In genomic region chr14:57220343-57220742, GRCm38 (mm10) we compare ENCODE assay signal across 27 mouse cellular contexts.
"Had no signal": no experiment of that assay in that cellular context is flagged by ENCODE, and none has a peak within 500 bp of the region (broad histone marks: within the 10 kb centered on the region; RNA-seq: fewer than 3 reads in every experiment).

No protein-coding gene starts in this region.

- H3K9me3 ChIP-seq: embryonic facial prominence, embryonic 10.5 days; embryonic facial prominence, embryonic 12.5 days; embryonic facial prominence, embryonic 13.5 days; embryonic facial prominence, embryonic 15.5 days; forebrain, embryonic 10.5 days; forebrain, embryonic 12.5 days; forebrain, embryonic 13.5 days; forebrain, embryonic 15.5 days had no signal

- H3K4me1 ChIP-seq: embryonic facial prominence, embryonic 12.5 days; embryonic facial prominence, embryonic 13.5 days; embryonic facial prominence, embryonic 15.5 days; forebrain, embryonic 10.5 days; forebrain, embryonic 12.5 days; forebrain, embryonic 13.5 days; forebrain, embryonic 15.5 days had no signal

- H3K9ac ChIP-seq: embryonic facial prominence, embryonic 12.5 days; embryonic facial prominence, embryonic 13.5 days; embryonic facial prominence, embryonic 15.5 days; forebrain, embryonic 12.5 days; forebrain, embryonic 13.5 days; forebrain, embryonic 15.5 days; forebrain, postnatal 0 days had no signal

- H3K4me3 ChIP-seq: embryonic facial prominence, embryonic 10.5 days; embryonic facial prominence, embryonic 12.5 days; embryonic facial prominence, embryonic 13.5 days; embryonic facial prominence, embryonic 15.5 days; erythroblast, embryonic 14.5 days; forebrain, embryonic 10.5 days; forebrain, embryonic 12.5 days; forebrain, embryonic 13.5 days; forebrain, embryonic 15.5 days; gastrocnemius, adult 2 months; heart, adult 2 months had no signal

- H3K36me3 ChIP-seq: embryonic facial prominence, embryonic 10.5 days; embryonic facial prominence, embryonic 12.5 days; embryonic facial prominence, embryonic 13.5 days; embryonic facial prominence, embryonic 15.5 days; forebrain, embryonic 10.5 days; forebrain, embryonic 12.5 days; forebrain, embryonic 15.5 days had no signal

- H3K27me3 ChIP-seq: embryonic facial prominence, embryonic 12.5 days; embryonic facial prominence, embryonic 13.5 days; embryonic facial prominence, embryonic 15.5 days; forebrain, embryonic 12.5 days; forebrain, embryonic 13.5 days; forebrain, embryonic 15.5 days had no signal

- H3K27ac ChIP-seq: embryonic facial prominence, embryonic 10.5 days; embryonic facial prominence, embryonic 12.5 days; embryonic facial prominence, embryonic 13.5 days; embryonic facial prominence, embryonic 15.5 days; forebrain, embryonic 10.5 days; forebrain, embryonic 12.5 days; forebrain, embryonic 13.5 days; forebrain, embryonic 15.5 days; gastrocnemius, adult 2 months; heart, adult 2 months had no signal

- H3K4me2 ChIP-seq: embryonic facial prominence, embryonic 12.5 days; embryonic facial prominence, embryonic 13.5 days; embryonic facial prominence, embryonic 15.5 days; forebrain, embryonic 12.5 days; forebrain, embryonic 13.5 days; forebrain, embryonic 15.5 days had no signal

- ATAC-seq: forebrain, embryonic 13.5 days; forebrain, embryonic 14.5 days; forebrain, embryonic 15.5 days; forebrain, embryonic 16.5 days; forebrain, postnatal 0 days had no signal

- DNase-seq: cerebellum, adult 8-10 months; cerebellum, adult 9-10 months; cerebellum, adult 9-11 months; cerebellum, postnatal 10 days; cerebellum, postnatal 14 days; cerebellum, postnatal 25 days; cerebellum, postnatal 36 days; embryo, embryonic 11 days; forebrain, postnatal 0 days; gastrocnemius, adult 2 months; gastrocnemius, postnatal 10 days; gastrocnemius, postnatal 14 days; gastrocnemius, postnatal 25 days; gastrocnemius, postnatal 36 days; heart, adult 18-20 months; heart, adult 2 months had no signal
